Mouse (Mus musculus): ENCODE measurements around the gene Camkv. TPM values are rescaled to one million over a fixed set of nuclear protein-coding genes. Genes with fewer than 3 reads are reported as not detected.

Camkv gene
- total and polyA plus RNA-seq, 3 experiments: not detected

DNA sequence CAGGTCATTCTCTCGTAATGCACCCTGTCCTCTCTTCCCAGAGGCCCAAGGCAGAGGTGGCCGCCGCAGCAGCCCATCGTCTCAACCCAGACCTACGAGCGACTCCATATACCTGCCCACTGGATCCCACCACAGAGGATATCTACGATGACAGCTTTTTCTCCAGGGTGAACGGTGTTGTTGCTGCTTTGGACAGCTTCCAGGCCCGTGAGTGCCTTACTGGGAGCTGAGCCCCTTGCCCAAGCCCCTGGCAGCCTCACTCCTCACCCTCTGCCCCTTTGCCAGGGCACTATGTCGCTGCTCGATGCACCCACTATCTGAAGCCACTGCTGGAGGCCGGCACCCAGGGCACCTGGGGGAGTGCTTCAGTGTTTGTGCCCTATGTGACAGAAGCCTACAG, 43.3 kb downstream of the Camkv start:
- Histone ChIP-seq H3K9ac (ENCODE audit: insufficient read depth, low read depth) (no peak overlapping the region), H3K4me2 (ENCODE audit: insufficient read depth, low read depth, poor library complexity, severe bottlenecking) (no peak overlapping the region), H3K27me3 (replicated peaks) (no peaks in the 10 kb centered on the region), H3K36me3 (replicated peaks in 1 of 2; ENCODE audit: control insufficient read depth in 1 of 2, insufficient read depth in 1 of 2, low read length in 1 of 2) (peaks cover 61 to 73% of the 10 kb centered on the region in 2 experiments), H3K4me1 (ENCODE audit: control insufficient read depth in 1 of 2, insufficient read depth in 2 of 2) (peaks cover 26 to 72% of the 10 kb centered on the region in 2 experiments), H3K27ac (ENCODE audit: insufficient read depth, low read depth) (no peak overlapping the region), H3K4me3 (replicated peaks in 1 of 3; ENCODE audit: low read depth in 2 of 3, low read length in 2 of 3, poor library complexity in 1 of 3) (no peak overlapping the region), H3K9me3 (replicated peaks; ENCODE audit: low read length) (no peaks in the 10 kb centered on the region), H3K79me2 (replicated peaks; ENCODE audit: control insufficient read depth, extremely low read depth, insufficient read depth, poor library complexity, severe bottlenecking) (no peaks in the 10 kb centered on the region)
- in situ Hi-C loops (cut with MboI; ENCODE audit: low pct_ligation_motif_present, low pct_unique_long_range_greater_than_20kb, low sequenced_read_pairs): no loop called here
- DNase-seq (ENCODE audit: extremely low read depth): no peak
- dilution Hi-C loops (cut with MboI; ENCODE audit: extremely low pct_ligation_motif_present, extremely low pct_unique_long_range_greater_than_20kb, low sequenced_read_pairs): no loop called here
- TF ChIP-seq E2F4 (IDR thresholded peaks at IDR 0.05; ENCODE audit: insufficient replicate concordance, low read depth, low read length): no peak
- TF ChIP-seq RCOR1 (conservative IDR thresholded peaks at IDR 0.05; ENCODE audit: low read depth, low read length): no peak
- no peak for TF ChIP-seq CTCF (conservative IDR thresholded peaks at IDR 0.05 in 1 of 2, IDR thresholded peaks at IDR 0.05 in 1 of 2; ENCODE audit: low read depth in 2 of 2, low read length in 2 of 2)
- no peak for TF ChIP-seq MAFK (IDR thresholded peaks at IDR 0.05; ENCODE audit: insufficient replicate concordance, low read length)
- no peak for TF ChIP-seq ZKSCAN1 (IDR thresholded peaks at IDR 0.05; ENCODE audit: borderline replicate concordance, low read depth, low read length)
- TF ChIP-seq KAT2A (IDR thresholded peaks at IDR 0.05; ENCODE audit: insufficient replicate concordance, low read length): no peak
- TF ChIP-seq NRF1 (IDR thresholded peaks at IDR 0.05; ENCODE audit: low read depth, low read length): no peak
- TF ChIP-seq PAX5 (IDR thresholded peaks at IDR 0.05; ENCODE audit: low read length): no peak
- no peak for TF ChIP-seq MYC (IDR thresholded peaks at IDR 0.05; ENCODE audit: low read depth, low read length)
- TF ChIP-seq JUND (conservative IDR thresholded peaks at IDR 0.05; ENCODE audit: low read depth, low read length): no peak
- TF ChIP-seq UBTF (IDR thresholded peaks at IDR 0.05; ENCODE audit: low read depth, low read length): no peak
- TF ChIP-seq IRF4 (IDR thresholded peaks at IDR 0.05; ENCODE audit: low read depth, low read length): no peak
- TF ChIP-seq SIN3A (IDR thresholded peaks at IDR 0.05; ENCODE audit: low read length): no peak
- no peak for TF ChIP-seq MAX (IDR thresholded peaks at IDR 0.05; ENCODE audit: low read length)

DNA sequence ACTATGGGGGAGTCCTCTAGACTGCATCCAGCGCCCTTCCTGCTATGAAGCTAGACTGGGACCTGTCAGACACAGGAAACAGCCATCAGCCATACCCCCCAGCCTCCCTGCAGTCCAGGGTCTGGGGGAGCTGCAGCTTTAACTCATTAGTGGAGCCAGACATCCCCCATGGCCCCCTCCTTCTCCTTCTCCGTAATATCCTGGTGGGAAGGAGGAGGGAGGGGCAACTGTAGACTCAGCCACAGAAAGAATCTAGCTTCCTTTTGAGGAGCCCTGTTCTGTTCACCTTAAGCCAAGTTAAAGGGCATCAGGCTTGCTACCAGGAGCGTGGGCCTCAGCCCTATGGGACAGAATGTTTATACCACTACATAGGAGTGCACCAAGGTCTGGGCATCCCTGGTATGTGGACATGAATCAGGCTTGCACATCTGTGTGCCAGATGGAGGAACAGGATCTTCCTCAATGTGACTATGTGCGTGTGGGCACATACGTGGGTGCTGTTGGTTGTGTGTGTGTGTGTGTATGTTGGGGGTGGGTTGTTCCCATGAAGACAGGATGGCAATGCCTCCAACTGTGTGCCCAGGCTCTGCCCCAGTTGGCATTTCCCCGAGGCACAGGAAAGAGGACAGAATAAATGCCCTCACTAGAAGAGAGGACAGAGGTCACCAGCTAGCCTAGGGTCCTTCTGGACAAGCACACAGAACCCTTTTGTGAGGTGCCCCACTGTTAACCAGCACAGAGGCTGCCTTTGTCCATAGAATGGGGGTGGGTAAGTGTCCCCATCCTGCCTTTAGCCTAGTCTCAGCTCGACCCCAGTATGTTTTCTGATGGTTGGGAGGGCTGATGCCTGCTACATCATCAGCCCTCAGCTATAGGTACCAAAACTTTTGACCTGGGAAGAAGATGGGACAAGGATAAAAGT, 46.5 kb downstream of the Camkv start:
- Histone ChIP-seq H3K4me1 (ENCODE audit: control insufficient read depth in 1 of 2, insufficient read depth in 2 of 2) (peaks cover 26 to 67% of the 10 kb centered on the region in 2 experiments), H3K4me2 (ENCODE audit: insufficient read depth, low read depth, poor library complexity, severe bottlenecking) (no peak overlapping the region), H3K9ac (ENCODE audit: insufficient read depth, low read depth) (no peak overlapping the region), H3K9me3 (replicated peaks; ENCODE audit: low read length) (no peaks in the 10 kb centered on the region), H3K27ac (ENCODE audit: insufficient read depth, low read depth) (no peak overlapping the region), H3K36me3 (replicated peaks in 1 of 2; ENCODE audit: control insufficient read depth in 1 of 2, insufficient read depth in 1 of 2, low read length in 1 of 2) (peaks cover 68 to 79% of the 10 kb centered on the region in 2 experiments), H3K4me3 (replicated peaks in 1 of 3; ENCODE audit: low read depth in 2 of 3, low read length in 2 of 3, poor library complexity in 1 of 3) (no peak overlapping the region), H3K27me3 (replicated peaks) (no peaks in the 10 kb centered on the region), H3K79me2 (replicated peaks; ENCODE audit: control insufficient read depth, extremely low read depth, insufficient read depth, poor library complexity, severe bottlenecking) (no peaks in the 10 kb centered on the region)
- in situ Hi-C loops (cut with MboI; ENCODE audit: low pct_ligation_motif_present, low pct_unique_long_range_greater_than_20kb, low sequenced_read_pairs) (no loop called here), dilution Hi-C loops (cut with MboI; ENCODE audit: extremely low pct_ligation_motif_present, extremely low pct_unique_long_range_greater_than_20kb, low sequenced_read_pairs) (no loop called here)
- TF ChIP-seq MEF2A (IDR thresholded peaks at IDR 0.05; ENCODE audit: borderline replicate concordance, low read depth, low read length) (no peak), JUN (IDR thresholded peaks at IDR 0.05; ENCODE audit: insufficient read depth, low read depth, low read length) (no peak), NRF1 (IDR thresholded peaks at IDR 0.05; ENCODE audit: low read depth, low read length) (no peak), UBTF (IDR thresholded peaks at IDR 0.05; ENCODE audit: low read depth, low read length) (no peak), SIN3A (IDR thresholded peaks at IDR 0.05; ENCODE audit: low read length) (no peak), EP300 (IDR thresholded peaks at IDR 0.05; ENCODE audit: low read length) (no peak), POLR2AphosphoS2 (IDR thresholded peaks at IDR 0.05; ENCODE audit: low read depth, low read length) (no peak), MAZ (IDR thresholded peaks at IDR 0.05; ENCODE audit: low read depth, low read length) (no peak), TBP (conservative IDR thresholded peaks at IDR 0.05; ENCODE audit: low read depth, low read length) (no peak), PAX5 (IDR thresholded peaks at IDR 0.05; ENCODE audit: low read length) (no peak), RAD21 (IDR thresholded peaks at IDR 0.05; ENCODE audit: low read depth, low read length) (no peak), MAX (IDR thresholded peaks at IDR 0.05; ENCODE audit: low read length) (no peak), ZKSCAN1 (IDR thresholded peaks at IDR 0.05; ENCODE audit: borderline replicate concordance, low read depth, low read length) (no peak), ELF1 (IDR thresholded peaks at IDR 0.05; ENCODE audit: low read depth, low read length) (no peak), ZC3H11A (IDR thresholded peaks at IDR 0.05; ENCODE audit: low read depth, low read length) (no peak), CTCF (conservative IDR thresholded peaks at IDR 0.05 in 1 of 2, IDR thresholded peaks at IDR 0.05 in 1 of 2; ENCODE audit: low read depth in 2 of 2, low read length in 2 of 2) (no peak), MYC (IDR thresholded peaks at IDR 0.05; ENCODE audit: low read depth, low read length) (no peak)
- no peak for DNase-seq (ENCODE audit: extremely low read depth)

All from CH12.LX (cell line).